Mouse (Mus musculus): ENCODE data around the gene Gzmn. TPM values are rescaled to one million over a fixed set of nuclear protein-coding genes. Genes with fewer than 3 reads are reported as not detected.

The Gzmn gene
- polyA plus RNA-seq, 1 experiment from 2014 or later = not detected

Other genes with a start within 250 kb of the Gzmn start
- gene Cma1, start 229.9 kb downstream of the Gzmn start, polyA plus RNA-seq (2015; fragmentation: Nextera tagmentation; extraction: Ambion mirVana) = 6.9 and 7.2 TPM in 2 replicates
- gene Cma2, start 223.6 kb downstream of the Gzmn start, polyA plus RNA-seq (2015; fragmentation: Nextera tagmentation; extraction: Ambion mirVana) = 0.15 TPM in 1 of 2 replicates, not detected in the other
- 0.46 and 0.50 TPM in 2 replicates for gene Mcpt1, start 156.6 kb downstream of the Gzmn start, polyA plus RNA-seq (2015; fragmentation: Nextera tagmentation; extraction: Ambion mirVana)
- not detected in 2 replicates for gene Mcpt9, start 144.1 kb downstream of the Gzmn start, polyA plus RNA-seq (2015; fragmentation: Nextera tagmentation; extraction: Ambion mirVana)
- 0.30 and 0.40 TPM in 2 replicates for gene Mcpt2, start 132.6 kb downstream of the Gzmn start, polyA plus RNA-seq (2015; fragmentation: Nextera tagmentation; extraction: Ambion mirVana)
- gene Mcpt4, start 112.3 kb downstream of the Gzmn start, polyA plus RNA-seq (2015; fragmentation: Nextera tagmentation; extraction: Ambion mirVana) = 2.0 and 2.2 TPM in 2 replicates
- gene Mcpt8, start 89.3 kb downstream of the Gzmn start, polyA plus RNA-seq (2015; fragmentation: Nextera tagmentation; extraction: Ambion mirVana) = 0.17 and 0.36 TPM in 2 replicates
- gene Ctsg, start 72.0 kb downstream of the Gzmn start, polyA plus RNA-seq (2015; fragmentation: Nextera tagmentation; extraction: Ambion mirVana) = 0.26 and 0.46 TPM in 2 replicates
- gene Gzme, start 54.0 kb downstream of the Gzmn start, polyA plus RNA-seq (2015; fragmentation: Nextera tagmentation; extraction: Ambion mirVana) = not detected in 2 replicates
- not detected in 2 replicates for gene Gzmd, start 42.0 kb downstream of the Gzmn start, polyA plus RNA-seq (2015; fragmentation: Nextera tagmentation; extraction: Ambion mirVana)
- gene Gzmg, start 15.0 kb downstream of the Gzmn start, polyA plus RNA-seq (2015; fragmentation: Nextera tagmentation; extraction: Ambion mirVana) = not detected in 2 replicates
- gene Gzmf, start 36.8 kb upstream of the Gzmn start, polyA plus RNA-seq (2015; fragmentation: Nextera tagmentation; extraction: Ambion mirVana) = 0.16 and 0.18 TPM in 2 replicates
- 10.4 and 13.2 TPM in 2 replicates for gene Gzmc, start 60.1 kb upstream of the Gzmn start, polyA plus RNA-seq (2015; fragmentation: Nextera tagmentation; extraction: Ambion mirVana)
- 4.2 and 4.5 TPM in 2 replicates for gene Gzmb, start 87.7 kb upstream of the Gzmn start, polyA plus RNA-seq (2015; fragmentation: Nextera tagmentation; extraction: Ambion mirVana)
- 0.10 and 0.26 TPM in 2 replicates for gene Atp12a, start 190.5 kb upstream of the Gzmn start, polyA plus RNA-seq (2015; fragmentation: Nextera tagmentation; extraction: Ambion mirVana)
- gene Rnf17, start 228.0 kb upstream of the Gzmn start, polyA plus RNA-seq (2015; fragmentation: Nextera tagmentation; extraction: Ambion mirVana) = 0.42 and 0.92 TPM in 2 replicates